Mouse (Mus musculus) CD4-positive naive resting alpha-beta T cell, adult 76 days (primary cell): ENCODE results near the gene Oit1. TPM values are rescaled to one million over a fixed set of nuclear protein-coding genes. Genes with fewer than 3 reads are reported as not detected.

ENCODE experiments used
- total RNA-seq: library from RNA; stranded (reverse); gene quantifications from one replicate; pipeline ENCODE4 v1.2.4, GENCODE M21; 2023

Oit1 gene
- not detected for total RNA-seq

DNA sequence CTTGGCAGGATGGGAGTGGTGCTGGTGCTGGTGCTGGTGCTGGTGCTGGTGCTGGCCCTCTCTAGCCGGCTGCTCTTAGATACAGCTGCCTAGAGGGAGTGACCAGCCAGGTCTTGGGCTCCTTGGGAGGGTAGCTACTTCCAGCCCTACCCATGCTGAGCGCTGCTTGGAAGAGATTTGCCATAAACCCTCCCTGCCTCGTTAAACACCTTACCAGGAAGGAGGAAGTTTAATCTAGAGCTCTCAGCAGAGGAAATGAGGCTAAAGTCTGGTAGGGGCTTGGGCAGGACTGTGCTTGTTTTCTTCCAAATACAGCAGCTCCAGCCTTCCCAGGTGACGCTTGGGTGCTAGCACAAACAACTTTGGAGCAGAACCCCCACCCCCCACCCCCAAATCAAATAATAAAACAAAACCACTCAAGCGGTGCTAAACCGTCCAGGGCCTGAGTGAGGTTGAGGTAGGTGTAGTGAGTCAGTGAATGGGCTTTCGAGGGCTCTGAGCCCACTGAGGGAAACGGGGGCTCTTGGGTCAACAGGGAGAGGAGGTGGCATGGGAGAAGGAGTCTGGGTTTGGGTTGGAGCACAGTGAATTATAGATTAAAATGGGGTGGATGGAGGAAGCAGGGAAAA lies at the start of gene Oit1:
Oit1 (minus strand) TSS at position 70 of the 629 bp plus-strand sequence.

DNA sequence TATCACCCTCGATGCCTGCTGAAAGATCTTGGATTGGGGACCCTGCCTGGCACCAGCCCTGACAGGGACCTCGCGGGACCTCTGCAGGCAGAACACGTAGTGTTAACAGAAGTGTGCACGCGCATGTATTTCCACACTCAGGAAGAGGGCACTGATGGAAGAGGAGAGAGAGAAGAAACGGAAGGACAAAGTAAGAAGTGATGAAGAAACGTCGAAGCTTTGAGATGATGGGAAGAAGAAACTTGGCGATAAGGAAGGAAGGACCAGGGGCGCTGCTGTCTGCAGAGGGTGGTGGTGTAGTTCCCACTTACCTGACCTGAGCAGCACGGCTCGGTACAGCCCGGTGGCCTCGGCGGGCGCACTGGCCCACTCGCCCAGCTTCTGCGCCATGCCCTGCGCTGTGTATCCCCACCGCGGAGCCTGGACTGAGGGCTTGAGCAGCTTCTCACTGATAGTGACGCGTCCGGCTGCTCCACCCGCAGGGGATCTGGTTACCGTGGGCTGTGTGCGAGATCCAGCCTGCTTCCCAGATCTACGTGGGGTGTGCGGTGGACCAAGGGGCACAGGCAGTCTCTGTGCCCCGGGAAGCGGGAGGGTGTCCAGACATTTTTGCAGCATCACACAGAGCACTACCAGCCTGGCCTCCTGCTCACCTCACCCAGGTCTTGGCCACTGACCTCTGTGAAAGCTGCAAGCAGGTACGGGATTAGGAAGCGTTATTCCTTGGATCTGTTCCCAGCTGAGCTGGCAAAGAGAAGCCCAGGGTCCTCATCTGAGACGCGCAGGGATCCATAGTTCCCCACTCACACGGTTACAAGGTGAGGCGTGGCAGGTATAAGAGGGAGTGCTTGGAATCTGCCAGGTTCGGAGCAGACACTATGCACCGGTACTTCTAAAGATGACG lies 61.1 kb downstream of the Oit1 start, which contains the start of gene Fam107a:
Fam107a (minus strand) TSS at position 830 of the 904 bp plus-strand sequence.

Other genes with a start within 250 kb of the Oit1 start
- 147 TPM for gene Pdhb, start 205.7 kb downstream of the Oit1 start, total RNA-seq
- 12.8 TPM for gene Kctd6, start 164.6 kb downstream of the Oit1 start, total RNA-seq
- not detected for gene Acox2, start 119.4 kb downstream of the Oit1 start, total RNA-seq
- not detected for gene Fam107a, start 60.7 kb downstream of the Oit1 start, total RNA-seq